Mouse (Mus musculus) CH12.LX (cell line): ENCODE measurements at regions not wholly inside any gene's neighbourhood (a gene's known extent, or its start where the extent isn't known, plus 50 kb on each side); places are given as distances from the start of the nearest gene placed in this dataset.

Experiments
- DNase-seq: peaks from one replicate; pipeline ENCODE4 v3.0.0-alpha.2; 2013; ENCODE audit errors: extremely low read depth
- H3K27ac ChIP-seq: 2 replicates; pipeline ENCODE4 v1.5.1; 2012; ENCODE audit warnings: low read depth, mild to moderate bottlenecking, control low read depth, moderate library complexity; ENCODE audit not compliant: insufficient read depth
- H3K27me3 ChIP-seq: replicated peaks from 2 replicates; pipeline ENCODE3; 2012; ENCODE audit warnings: inconsistent platforms
- H3K36me3 ChIP-seq, 2 experiments: replicated peaks in 1 of 2; 2 replicates each; pipeline versions ENCODE3 to v1.6.1; 2012; ENCODE audit warnings: inconsistent platforms in 1 of 2, low read length in 1 of 2, mild to moderate bottlenecking in 1 of 2, mixed read lengths in 1 of 2, moderate library complexity in 1 of 2; ENCODE audit not compliant: control insufficient read depth in 1 of 2, insufficient read depth in 1 of 2
- H3K4me1 ChIP-seq, 2 experiments: 2 replicates each; pipeline ENCODE4 v1.6.1; 2012; ENCODE audit warnings: inconsistent platforms in 1 of 2, moderate library complexity in 1 of 2; ENCODE audit not compliant: insufficient read depth in 2 of 2, control insufficient read depth in 1 of 2
- H3K4me2 ChIP-seq: 2 replicates; pipeline ENCODE4 v1.6.1; 2012; ENCODE audit warnings: low read depth, mild to moderate bottlenecking, control low read depth; ENCODE audit not compliant: poor library complexity, insufficient read depth, severe bottlenecking
- H3K4me3 ChIP-seq, 3 experiments: fragments of 150-350 bp in 1 of 3; sonication (generic) in 1 of 3; replicated peaks in 1 of 3; 2 replicates each; pipeline versions ENCODE3 to v1.5.1; 2011 to 2012; ENCODE audit warnings: low read depth in 2 of 3, low read length in 2 of 3, mild to moderate bottlenecking in 2 of 3, moderate library complexity in 2 of 3, control low read depth in 1 of 3, improper control_type of control experiment in 1 of 3, inconsistent platforms in 1 of 3, mixed read lengths in 1 of 3; ENCODE audit not compliant: poor library complexity in 1 of 3
- H3K79me2 ChIP-seq: replicated peaks from 2 replicates; pipeline ENCODE4 v1.6.1; 2012; ENCODE audit warnings: mild to moderate bottlenecking, moderate library complexity; ENCODE audit not compliant: control insufficient read depth, poor library complexity, insufficient read depth, severe bottlenecking; ENCODE audit errors: extremely low read depth
- H3K9ac ChIP-seq: 2 replicates; pipeline ENCODE4 v1.6.1; 2012; ENCODE audit warnings: low read depth, mild to moderate bottlenecking, control low read depth, moderate library complexity; ENCODE audit not compliant: insufficient read depth
- H3K9me3 ChIP-seq: replicated peaks from 2 replicates; pipeline ENCODE3; 2012; ENCODE audit warnings: low read length, inconsistent platforms, mixed read lengths
- BHLHE40 ChIP-seq: IDR thresholded peaks from 2 replicates; pipeline ENCODE4 v1.6.1; 2011; ENCODE audit warnings: mild to moderate bottlenecking, low read depth, low read length, improper control_type of control experiment
- CHD1 ChIP-seq: IDR thresholded peaks from 2 replicates; pipeline ENCODE4 v1.6.1; 2012; ENCODE audit warnings: low read depth, low read length, improper control_type of control experiment, inconsistent platforms
- CTCF ChIP-seq, 2 experiments: IDR thresholded peaks in 1 of 2; conservative IDR thresholded peaks in 1 of 2; 2 replicates each; pipeline ENCODE4 v1.5.1; 2011 to 2012; ENCODE audit warnings: low read depth in 2 of 2, low read length in 2 of 2, improper control_type of control experiment in 1 of 2, inconsistent platforms in 1 of 2, mild to moderate bottlenecking in 1 of 2, moderate library complexity in 1 of 2
- E2F4 ChIP-seq: IDR thresholded peaks from 2 replicates; pipeline ENCODE4 v1.6.1; 2011; ENCODE audit warnings: low read depth, low read length, improper control_type of control experiment; ENCODE audit not compliant: insufficient replicate concordance
- EP300 ChIP-seq: IDR thresholded peaks from 2 replicates; pipeline ENCODE4 v1.6.1; 2011; ENCODE audit warnings: low read length, improper control_type of control experiment
- ETS1 ChIP-seq: conservative IDR thresholded peaks from 2 replicates; pipeline ENCODE4 v1.6.1; 2012; ENCODE audit warnings: low read depth, mild to moderate bottlenecking, inconsistent platforms, low read length, improper control_type of control experiment, moderate library complexity
- HCFC1 ChIP-seq: IDR thresholded peaks from 2 replicates; pipeline ENCODE4 v1.6.1; 2012; ENCODE audit warnings: low read depth, mild to moderate bottlenecking, inconsistent platforms, low read length, improper control_type of control experiment
- IRF4 ChIP-seq: IDR thresholded peaks from 2 replicates; pipeline ENCODE4 v1.6.1; 2014; ENCODE audit warnings: low read depth, mild to moderate bottlenecking, inconsistent platforms, low read length, improper control_type of control experiment
- MAX ChIP-seq: IDR thresholded peaks from 2 replicates; pipeline ENCODE4 v1.6.1; 2011; ENCODE audit warnings: low read length, improper control_type of control experiment
- MAZ ChIP-seq: IDR thresholded peaks from 2 replicates; pipeline ENCODE4 v1.6.1; 2012; ENCODE audit warnings: low read depth, mild to moderate bottlenecking, inconsistent platforms, low read length, improper control_type of control experiment, moderate library complexity
- MXI1 ChIP-seq: IDR thresholded peaks from 2 replicates; pipeline ENCODE4 v1.6.1; 2011; ENCODE audit warnings: mild to moderate bottlenecking, low read depth, low read length, improper control_type of control experiment
- NELFE ChIP-seq: IDR thresholded peaks from 2 replicates; pipeline ENCODE4 v1.6.1; 2011; ENCODE audit warnings: low read depth, low read length, improper control_type of control experiment
- NRF1 ChIP-seq: IDR thresholded peaks from 2 replicates; pipeline ENCODE4 v1.6.1; 2014; ENCODE audit warnings: low read depth, mild to moderate bottlenecking, inconsistent platforms, low read length, improper control_type of control experiment, moderate library complexity
- SIN3A ChIP-seq: IDR thresholded peaks from 2 replicates; pipeline ENCODE4 v1.6.1; 2012; ENCODE audit warnings: low read length, improper control_type of control experiment, inconsistent platforms
- TBP ChIP-seq: conservative IDR thresholded peaks from 2 replicates; pipeline ENCODE4 v1.6.1; 2011; ENCODE audit warnings: low read depth, low read length, improper control_type of control experiment
- UBTF ChIP-seq: IDR thresholded peaks from 2 replicates; pipeline ENCODE4 v1.6.1; 2012; ENCODE audit warnings: low read depth, mild to moderate bottlenecking, inconsistent platforms, low read length, improper control_type of control experiment, moderate library complexity
- USF1 ChIP-seq: IDR thresholded peaks from 2 replicates; pipeline ENCODE4 v1.6.1; 2014; ENCODE audit warnings: low read depth, mild to moderate bottlenecking, inconsistent platforms, low read length, improper control_type of control experiment
- ZC3H11A ChIP-seq: IDR thresholded peaks from 2 replicates; pipeline ENCODE4 v1.6.1; 2012; ENCODE audit warnings: low read depth, mild to moderate bottlenecking, inconsistent platforms, low read length, improper control_type of control experiment
- ZNF384 ChIP-seq: IDR thresholded peaks from 2 replicates; pipeline ENCODE4 v1.6.1; 2012; ENCODE audit warnings: low read depth, low read length, improper control_type of control experiment, inconsistent platforms
- dilution Hi-C: fragments of 300-500 bp; cut with MboI; formaldehyde crosslinking; loops from 2 replicates; pipeline ENCODE4 v1.14.3; 2020; ENCODE audit warnings: low sequenced_read_pairs; ENCODE audit not compliant: extremely low pct_unique_long_range_greater_than_20kb, extremely low pct_ligation_motif_present
- in situ Hi-C: fragments of 300-500 bp; cut with MboI; formaldehyde crosslinking; loops from 3 replicates; pipeline ENCODE4 v1.14.3; 2019; ENCODE audit warnings: low sequenced_read_pairs, low pct_ligation_motif_present, low pct_unique_long_range_greater_than_20kb, mixed read lengths

- Histone ChIP-seq H3K27me3 (peaks cover 74% of the 10 kb centered on the region), H3K36me3 (no peaks in the 10 kb centered on the region), H3K9me3 (no peaks in the 10 kb centered on the region), H3K9ac (no peak overlapping the region), H3K79me2 (no peaks in the 10 kb centered on the region), H3K27ac (no peak overlapping the region), H3K4me3 (no peak overlapping the region), H3K4me2 (no peak overlapping the region), H3K4me1 (no peaks in the 10 kb centered on the region; a peak in 1 of 4 replicates)
- in situ Hi-C loops = no loop called here
- DNase-seq = no peak
- TF ChIP-seq TBP (no peak), NELFE (no peak), USF1 (no peak)
- dilution Hi-C loops = no loop called here
Observed at GRCm38 (mm10) chr7:137979361-137979760, 418.2 kb downstream of the Tcerg1l start.

GRCm38 (mm10) chr7:138005806-138006205 is 391.7 kb downstream of the Tcerg1l start:
- dilution Hi-C loops = no loop called here
- Histone ChIP-seq H3K9ac (no peak overlapping the region), H3K4me1 (no peaks in the 10 kb centered on the region), H3K27me3 (peaks cover 59% of the 10 kb centered on the region), H3K4me2 (no peak overlapping the region)
- DNase-seq = no peak
- TF ChIP-seq MAZ (no peak), E2F4 (no peak), HCFC1 (no peak), BHLHE40 (no peak), NRF1 (no peak), UBTF (no peak), EP300 (no peak), CHD1 (no peak), CTCF (conservative IDR thresholded peaks at IDR 0.05 in 1 of 2, IDR thresholded peaks at IDR 0.05 in 1 of 2; ENCODE audit: low read depth in 2 of 2, low read length in 2 of 2) (no peak), MAX (no peak), ZC3H11A (no peak), IRF4 (no peak), MXI1 (no peak), USF1 (no peak), ETS1 (no peak), SIN3A (no peak), ZNF384 (no peak)
- TF ChIP-seq, all 38 proteins: peak for 0
- no peak overlapping the region for H3K27ac ChIP-seq
- no peak overlapping the region for H3K4me3 ChIP-seq
- H3K9me3 ChIP-seq = no peaks in the 10 kb centered on the region
- H3K36me3 ChIP-seq = no peaks in the 10 kb centered on the region
- H3K79me2 ChIP-seq = no peaks in the 10 kb centered on the region
- in situ Hi-C loops = no loop called here
